Comparison of ENCODE assay signal across 15 mouse cellular contexts in the genomic region with DNA sequence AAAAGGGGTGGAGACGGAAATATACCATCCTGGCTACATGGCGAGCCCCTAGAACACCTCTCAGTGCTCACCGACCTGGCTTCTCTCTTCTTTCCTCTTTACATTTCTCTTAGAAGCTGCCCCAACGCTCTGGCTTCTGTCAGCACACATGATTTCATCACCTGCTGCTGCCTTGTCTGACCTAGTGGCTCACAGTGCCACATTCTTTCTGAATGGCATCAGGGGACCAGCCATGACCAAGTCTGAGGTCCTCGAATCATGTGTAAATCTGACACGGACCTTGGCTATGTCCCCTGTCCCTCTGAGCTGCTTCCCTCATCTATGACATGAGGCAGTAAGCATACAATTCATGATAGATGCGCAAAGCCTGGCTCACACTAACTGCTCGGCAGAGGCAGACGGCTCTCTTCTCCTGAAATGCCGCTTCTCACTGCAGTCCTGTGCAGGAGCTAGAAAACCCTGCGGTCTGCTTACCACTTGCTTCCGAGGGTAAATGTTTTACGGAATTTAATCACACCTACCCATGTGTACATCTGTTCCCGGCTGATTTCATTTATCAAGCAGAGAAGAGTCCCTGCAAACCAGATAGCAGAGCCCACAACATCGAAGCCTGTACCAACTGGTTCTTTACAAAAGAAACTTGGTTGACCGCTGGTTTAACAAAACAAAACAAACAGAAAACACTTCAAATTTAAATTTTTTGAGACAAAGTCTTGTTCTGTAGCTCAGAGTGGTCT.
DNase-seq lines count a peak whose midpoint lies in the region; ATAC-seq and TF ChIP-seq lines count a peak whose summit lies in the region.
"Had no signal": no experiment of that assay in that cellular context is flagged by ENCODE, and none has a peak within 500 bp of the region (broad histone marks: within the 10 kb centered on the region; RNA-seq: fewer than 3 reads in every experiment).

No protein-coding gene starts in this region.

- DNase-seq in frontal cortex, postnatal 14 days (ENCODE audit: low spot score in 2 of 2): no peak
- peak; percentile 18 for DNase-seq in heart, postnatal 10 days
- DNase-seq in heart, adult 18-20 months: no peak
- no peak for DNase-seq in gastrocnemius, adult 2 months
- DNase-seq: adrenal gland, postnatal 36 days; kidney, adult 11 months; layer of hippocampus, postnatal 36 days; midbrain, embryonic 14.5 days; spleen, adult 18-20 months had no signal

- intact Hi-C loops in heart, postnatal 10 days (cut with DNase I): no loop called here
- intact Hi-C loops in gastrocnemius, adult 2 months (cut with DNase I): no loop called here

- H3K4me3 ChIP-seq in macrophage (ENCODE audit: inconsistent target): no peak overlapping the region
- no peak overlapping the region for H3K4me3 ChIP-seq in gastrocnemius, adult 2 months
- H3K4me3 ChIP-seq: erythroblast, embryonic 14.5 days had no signal

- TF ChIP-seq CTCF in gastrocnemius, adult 2 months (IDR thresholded peaks at IDR 0.05): no peak

- 96% methylated on average over 16 of the region's 16 CpGs for WGBS in macrophage (ENCODE audit: missing documents)

- no peaks in the 10 kb centered on the region for H3K36me3 ChIP-seq in macrophage (ENCODE audit: inconsistent target)

- H3K79me2 ChIP-seq in macrophage (ENCODE audit: inconsistent target): no peaks in the 10 kb centered on the region

- peak overlapping the region; percentile 51 for H3K27ac ChIP-seq in macrophage
- H3K27ac ChIP-seq in gastrocnemius, adult 2 months: no peak overlapping the region

- ATAC-seq in frontal cortex, adult (ENCODE audit: low TSS enrichment): peak; percentile 14; the same call in 1 of the 2 replicates
- peak; percentile 74 for ATAC-seq in erythroid progenitor cell, adult 5-6 weeks (replicated peaks; ENCODE audit: low FRiP score, poor library complexity, severe bottlenecking)
- no peak for ATAC-seq in cerebellum, adult (ENCODE audit: insufficient number of reproducible peaks, low FRiP score, low TSS enrichment)
- ATAC-seq: forebrain, embryonic 14.5 days had no signal

Comparison
In these comparisons a context has a peak if more than half of its experiments do, and no peak if none do; other contexts are left out.
1. DNase-seq: peak in heart, postnatal 10 days (2 of 2); none in frontal cortex, postnatal 14 days (0 of 2), heart, adult 18-20 months (0 of 2) and gastrocnemius, adult 2 months (single experiment).